Mouse (Mus musculus) testis, postnatal 10 days (tissue): ENCODE results near the gene Zfp629.
A peak's percentile ranks its signal among the peaks of the same experiment; 100 is the strongest.
"Not testable (repeated sequence)": the region's sequence is repeated elsewhere in the genome, so short reads cannot be mapped to it uniquely, and the experiment has no call there.

Source experiments
- DNase-seq: peaks from one replicate; pipeline ENCODE4 v3.0.0; 2021; ENCODE audit warnings: low spot score

The Zfp629 gene

GRCm38 (mm10) chr7:127614891-127615843, at the start of gene Zfp629:
Gene Zfp629, minus strand, starts transcription at chr7:127615797.
- DNase-seq, result peak; percentile 80

DNA sequence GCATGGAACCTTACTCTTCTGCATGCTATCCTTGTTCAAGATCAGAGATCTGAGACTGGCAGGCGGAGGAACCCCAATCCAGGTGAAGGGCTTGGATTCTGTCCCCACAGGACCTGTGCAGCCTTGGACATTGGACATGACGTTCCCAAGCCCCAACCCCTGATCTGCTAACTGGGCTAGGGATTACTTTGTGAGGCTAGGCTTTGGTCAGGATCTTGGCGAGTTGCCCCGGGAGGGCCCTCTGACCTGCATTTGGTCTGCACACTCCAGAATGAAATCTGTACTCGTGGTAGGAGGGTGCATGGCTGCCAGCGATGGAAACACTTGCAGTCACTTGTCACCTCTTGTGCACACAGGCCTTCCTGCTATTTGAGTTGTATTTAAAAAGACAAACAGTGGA, 47.3 kb upstream of the Zfp629 start:
- no peak for DNase-seq

- DNase-seq, result no peak
Measured at GRCm38 (mm10) chr7:127661833-127662232, 46.2 kb upstream of the Zfp629 start.

DNA sequence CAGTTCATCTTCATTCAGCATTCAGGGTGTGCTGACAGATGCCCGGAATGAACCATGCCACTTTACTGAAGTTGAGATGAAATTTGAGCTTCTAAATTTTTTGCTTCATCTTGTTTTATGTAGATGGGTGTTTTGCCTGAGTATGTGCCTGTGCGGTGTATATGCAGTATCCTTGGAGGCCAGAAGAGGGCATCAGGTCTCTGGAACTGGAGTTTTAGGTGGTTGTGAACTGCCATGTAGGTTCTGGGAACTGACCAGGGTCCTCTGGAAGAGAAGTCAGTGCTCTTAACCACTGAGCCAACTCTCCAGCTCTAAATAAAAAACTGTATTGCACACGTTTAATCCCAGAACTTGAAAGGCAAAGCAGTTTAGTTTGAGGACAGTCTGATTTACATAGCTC, 45.3 kb upstream of the Zfp629 start:
- no peak for DNase-seq

- DNase-seq, result peak; percentile 89
Measured at GRCm38 (mm10) chr7:127656946-127657345, 41.3 kb upstream of the Zfp629 start.

GRCm38 (mm10) chr7:127654318-127654717, 38.7 kb upstream of the Zfp629 start:
- DNase-seq, result no peak

DNA sequence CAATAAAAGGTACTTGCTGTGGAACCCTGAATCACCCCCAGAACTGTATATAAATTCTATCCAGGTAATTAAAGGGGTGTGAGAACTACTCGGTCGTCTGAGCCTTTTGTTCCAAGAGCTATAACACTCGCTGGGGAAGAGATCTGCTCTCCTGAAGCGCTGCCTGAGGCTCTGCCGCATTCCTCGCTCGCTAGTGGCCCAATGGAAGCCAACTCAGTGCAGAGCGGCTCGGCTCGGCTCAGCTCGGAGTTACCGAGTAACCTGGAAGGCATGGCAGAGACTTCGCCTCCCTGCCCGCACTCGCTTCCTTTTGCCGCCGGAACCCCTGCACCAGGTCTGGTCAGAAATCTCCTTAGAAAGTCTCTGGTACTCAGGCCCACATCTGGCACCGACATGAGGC, 36.5 kb upstream of the Zfp629 start:
- DNase-seq, result no peak

- DNase-seq, result no peak
Measured at GRCm38 (mm10) chr7:127651624-127652023, 36.0 kb upstream of the Zfp629 start.

DNA sequence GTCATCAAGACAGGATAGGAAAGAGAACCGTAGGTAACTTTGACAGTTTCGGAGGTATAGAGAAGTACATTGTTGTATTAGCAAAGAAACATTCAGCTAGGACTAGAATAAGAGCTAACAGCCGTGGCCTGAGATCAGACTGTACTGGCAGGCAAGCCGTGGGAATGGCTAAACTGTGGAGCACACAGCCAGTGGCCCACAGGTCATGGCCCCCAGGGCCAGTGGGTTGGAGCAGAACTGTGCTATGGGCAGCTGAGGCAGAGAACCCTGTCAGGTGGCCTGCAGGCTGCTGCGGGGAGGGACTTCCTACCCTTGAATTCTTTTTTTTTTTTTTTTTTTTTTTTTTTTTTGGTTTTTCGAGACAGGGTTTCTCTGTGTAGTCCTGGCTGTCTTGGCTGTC, 33.6 kb upstream of the Zfp629 start:
- no peak for DNase-seq

DNA sequence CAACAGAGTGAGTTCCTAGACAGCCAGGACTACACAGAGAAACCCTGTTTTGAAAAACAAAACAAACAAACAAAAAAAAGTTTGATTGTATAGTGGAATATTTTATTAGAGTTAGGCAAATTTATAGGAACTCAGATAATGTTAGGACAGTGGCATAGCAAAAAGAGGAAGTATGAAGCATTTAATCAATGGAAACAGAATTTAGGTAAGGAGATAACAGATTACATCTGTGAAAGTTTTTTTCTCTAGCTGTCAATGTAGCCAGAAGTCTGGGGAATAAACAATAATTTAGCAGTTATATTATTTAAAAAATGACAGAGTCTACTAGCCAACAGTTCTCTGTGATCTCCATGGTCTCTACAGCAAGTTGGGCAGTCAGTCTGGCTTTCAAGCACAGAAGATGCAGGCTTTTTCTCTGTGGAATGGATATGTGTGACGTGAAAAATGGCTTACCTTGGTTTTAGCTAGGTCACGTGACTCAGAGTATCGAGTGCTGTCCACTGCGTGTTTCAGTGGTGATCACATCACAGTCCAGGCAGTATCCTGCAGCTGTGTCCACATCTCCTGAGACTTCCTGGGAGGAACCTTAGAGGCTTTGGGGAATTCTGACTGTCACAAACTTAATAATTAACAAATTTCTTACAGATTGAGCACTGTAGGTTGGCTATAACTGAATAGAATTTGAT, 33.1 kb upstream of the Zfp629 start:
- DNase-seq, result no peak

GRCm38 (mm10) chr7:127647576-127647975, 32.0 kb upstream of the Zfp629 start:
- not testable (repeated sequence) for DNase-seq

- DNase-seq, result no peak
Measured at GRCm38 (mm10) chr7:127646363-127646762, 30.8 kb upstream of the Zfp629 start.

GRCm38 (mm10) chr7:127642254-127642653, 26.7 kb upstream of the Zfp629 start:
- DNase-seq, result no peak

DNA sequence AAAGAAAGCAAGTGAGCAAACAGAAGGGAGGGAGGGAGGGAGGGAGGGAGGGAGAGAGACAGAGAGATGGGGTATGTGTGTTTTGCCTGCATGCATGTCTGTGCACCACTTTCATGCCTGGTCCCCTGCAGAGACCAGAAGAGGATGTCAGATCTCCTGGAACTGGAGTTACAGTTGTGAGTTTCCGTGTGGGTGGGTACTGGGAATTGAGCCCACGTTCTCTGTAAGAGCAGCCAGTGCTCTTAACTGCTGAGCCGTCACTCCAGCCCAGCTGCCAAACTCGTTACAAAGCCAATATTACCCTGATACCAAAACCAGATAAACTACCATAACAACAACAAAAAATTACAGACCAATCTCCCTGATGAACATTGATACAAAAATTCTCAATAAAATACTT, 25.7 kb upstream of the Zfp629 start:
- no peak for DNase-seq

DNA sequence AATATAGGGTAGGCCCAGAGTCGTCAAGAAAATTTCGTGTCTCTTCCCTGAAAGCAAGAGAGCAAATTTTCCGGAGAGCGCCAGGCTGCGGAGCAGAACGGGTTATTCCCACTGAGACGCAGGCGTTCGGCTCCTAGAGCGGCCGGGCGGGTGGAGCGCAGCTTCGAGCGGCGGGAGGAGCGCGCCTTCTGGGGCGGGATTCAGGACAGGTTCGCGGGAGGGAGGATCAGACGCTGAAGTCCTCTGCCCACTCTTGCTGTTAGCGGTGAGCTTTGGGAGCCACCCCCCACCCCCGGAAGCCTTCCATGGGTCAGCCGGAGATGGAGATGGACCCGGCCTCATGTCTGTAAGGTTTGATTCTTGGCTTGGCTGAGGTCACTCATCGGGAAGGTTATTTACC, 21.4 kb upstream of the Zfp629 start:
- peak; percentile 86 for DNase-seq

- no peak for DNase-seq
Measured at GRCm38 (mm10) chr7:127631416-127631815, 15.8 kb upstream of the Zfp629 start.

DNA sequence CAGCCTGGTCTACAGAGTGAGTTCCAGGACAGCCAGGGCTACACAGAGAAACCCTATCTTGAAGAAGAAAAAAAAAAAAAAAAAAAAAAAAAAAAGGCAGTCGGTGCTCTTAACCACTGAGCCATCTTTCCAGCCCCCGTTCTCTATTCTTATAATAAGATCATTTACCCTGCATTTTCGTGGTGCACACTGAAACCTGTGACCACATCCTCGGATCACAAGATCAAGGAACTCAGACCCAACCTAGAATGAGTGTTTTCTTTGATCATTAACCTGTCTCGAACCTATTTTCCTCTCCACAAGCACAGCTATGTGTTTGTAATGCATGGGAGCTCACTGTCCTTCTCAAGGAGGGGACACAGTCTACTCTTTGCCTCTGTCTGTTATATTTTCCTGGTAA, 13.0 kb upstream of the Zfp629 start:
- DNase-seq, result no peak

DNA sequence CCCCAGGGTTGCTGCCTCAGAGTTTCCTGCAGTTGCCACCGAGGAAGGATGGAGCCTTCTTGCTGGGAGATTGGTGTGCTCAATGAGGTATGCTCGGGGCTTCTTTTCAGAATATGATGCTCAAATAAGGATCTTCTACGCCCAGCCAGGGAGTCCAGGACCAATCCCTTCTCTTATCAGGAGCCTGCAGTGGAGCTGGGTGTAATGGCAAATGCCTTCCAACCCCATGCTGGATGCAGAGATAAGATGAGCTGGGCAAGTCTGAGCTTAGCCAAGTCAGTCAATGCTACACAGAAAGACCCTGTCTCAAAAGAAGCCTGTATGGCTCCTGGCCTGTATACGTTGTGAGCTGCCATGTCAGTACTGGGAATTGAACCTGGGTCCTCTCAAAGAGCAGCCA, 10.9 kb upstream of the Zfp629 start:
- DNase-seq, result no peak

DNA sequence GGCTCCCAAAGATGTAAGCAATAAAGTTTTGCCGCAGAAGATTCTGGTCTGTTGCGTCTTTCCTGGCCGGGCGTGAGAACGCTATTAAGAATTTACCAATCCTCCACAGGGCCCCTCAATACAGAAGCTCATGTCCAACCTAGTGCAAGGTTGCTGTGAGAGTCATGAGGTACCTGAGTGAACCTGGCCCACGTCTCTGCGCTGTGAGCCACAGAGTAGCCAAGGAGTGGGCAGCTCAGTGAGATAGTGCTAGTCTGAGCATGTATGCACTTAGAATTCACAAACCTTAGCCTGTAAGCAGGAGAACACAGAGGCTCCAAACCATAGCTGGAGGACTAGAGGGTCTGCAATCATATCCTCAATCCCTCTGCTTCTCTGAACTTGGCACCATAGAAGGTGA, 10.4 kb upstream of the Zfp629 start:
- no peak for DNase-seq

DNA sequence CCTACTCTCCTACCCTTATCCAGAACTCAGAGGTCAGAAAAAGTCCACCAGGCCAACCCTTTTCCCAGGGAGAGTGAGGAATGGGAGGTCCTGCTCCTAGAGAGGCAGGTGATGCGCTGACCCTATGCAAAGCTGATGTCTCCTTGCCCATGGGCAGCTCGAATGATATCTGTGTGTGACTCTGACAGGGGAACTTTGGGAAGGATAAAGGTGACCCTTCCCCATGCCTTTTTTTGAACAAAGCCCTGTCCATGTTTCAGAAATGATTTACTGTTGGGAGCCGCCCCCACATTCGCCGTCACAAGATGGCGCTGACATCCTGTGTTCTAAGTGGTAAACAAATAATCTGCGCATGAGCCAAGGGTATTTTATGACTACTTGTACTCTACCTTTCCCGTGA, 2.8 kb upstream of the Zfp629 start:
- not testable (repeated sequence) for DNase-seq

DNA sequence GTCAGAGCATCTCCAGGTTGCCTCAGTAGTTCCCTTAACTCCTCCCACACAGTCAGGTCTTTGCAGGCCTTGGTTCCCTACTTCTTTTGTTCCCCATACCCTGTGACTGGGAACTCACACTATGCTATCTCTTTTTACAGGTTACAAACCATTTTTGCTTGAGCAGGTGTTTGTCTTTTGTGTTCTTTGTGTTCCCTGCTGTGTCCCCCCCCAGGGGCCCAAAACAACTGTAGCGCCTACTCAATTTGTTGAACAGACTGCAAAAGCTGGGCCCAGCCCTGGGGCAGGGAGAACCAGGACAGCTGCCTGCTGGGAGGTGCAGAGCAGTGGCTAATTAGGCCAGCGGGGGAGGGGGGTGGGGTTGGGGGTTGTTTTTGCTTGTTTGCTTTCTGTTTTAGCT, 2.4 kb upstream of the Zfp629 start:
- no peak for DNase-seq

GRCm38 (mm10) chr7:127616881-127617280, 1.3 kb upstream of the Zfp629 start:
- no peak for DNase-seq

DNA sequence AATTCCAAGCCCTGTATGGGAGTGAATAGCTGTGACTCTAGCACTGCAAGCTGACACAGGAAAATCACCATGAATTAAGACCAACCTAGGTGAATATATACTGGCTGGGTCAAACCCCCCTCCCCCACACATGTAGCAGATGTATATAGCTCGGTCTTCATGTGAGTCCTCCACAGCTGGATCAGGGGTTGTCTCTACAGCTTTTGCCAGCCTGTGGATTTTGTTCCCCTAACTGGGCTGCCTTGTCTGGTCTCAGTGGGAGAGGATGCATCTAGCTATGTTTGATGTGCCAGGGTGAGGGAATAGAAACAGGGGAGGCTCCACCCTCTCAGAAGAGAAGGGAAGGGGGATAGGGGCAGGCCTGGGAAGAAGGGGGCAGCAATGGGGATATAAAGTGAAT, 739 bp upstream of the Zfp629 start:
- DNase-seq, result no peak
